Mouse (Mus musculus) neural tube, postnatal 0 days (tissue): ENCODE data around the gene Cd300ld2. TPM values are rescaled to one million over a fixed set of nuclear protein-coding genes. Genes with fewer than 3 reads are reported as not detected.

ENCODE experiments used
- polyA plus RNA-seq: library from polyadenylated mRNA; unstranded; fragments of >200 nt; fragmentation: Nextera tagmentation; extraction: Ambion mirVana; gene quantifications from 2 replicates; pipeline ENCODE4 v1.2.1, GENCODE M21; 2015

The Cd300ld2 gene
- polyA plus RNA-seq = not detected in 2 replicates

GRCm38 (mm10) chr11:115016093-115016492 lies at the start of gene Cd300ld2:
TSS of gene Cd300ld2 (minus strand) at chr11:115016193.

GRCm38 (mm10) chr11:115062077-115062476 lies 46.1 kb upstream of the Cd300ld2 start, which contains the start of gene Cd300e:
TSS of gene Cd300e (minus strand) at chr11:115062177.

GRCm38 (mm10) chr11:115048259-115048658 lies 32.3 kb upstream of the Cd300ld2 start, which contains the start of gene Cd300ld3:
TSS of gene Cd300ld3 (minus strand) at chr11:115048409.

GRCm38 (mm10) chr11:115037669-115038068 lies 21.7 kb upstream of the Cd300ld2 start, which contains the start of gene Cd300ld5:
TSS of gene Cd300ld5 (minus strand) at chr11:115037769.

GRCm38 (mm10) chr11:115026912-115027311 lies 10.9 kb upstream of the Cd300ld2 start, which contains the start of gene Cd300ld4:
TSS of gene Cd300ld4 (minus strand) at chr11:115027012.

GRCm38 (mm10) chr11:115001474-115002040 lies 14.4 kb downstream of the Cd300ld2 start, which contains the start of gene Cd300c2:
TSS of gene Cd300c2 (minus strand) at chr11:115001880.

GRCm38 (mm10) chr11:114989793-114990192 lies 26.2 kb downstream of the Cd300ld2 start, which contains the start of gene Cd300ld:
TSS of gene Cd300ld (minus strand) at chr11:114989922.

GRCm38 (mm10) chr11:114968752-114969207 lies 47.2 kb downstream of the Cd300ld2 start, which contains the start of gene Cd300c:
TSS of gene Cd300c (minus strand) at chr11:114969157.

Other genes starting within 250 kb of the Cd300ld2 start
- 37.4 and 38.0 TPM in 2 replicates for gene Btbd17, start 220.2 kb downstream of the Cd300ld2 start, polyA plus RNA-seq
- not detected in 2 replicates for gene Gpr142, start 217.3 kb downstream of the Cd300ld2 start, polyA plus RNA-seq
- gene Gprc5c, start 165.0 kb downstream of the Cd300ld2 start, polyA plus RNA-seq = 5.5 TPM in 2 replicates
- 1.2 and 1.4 TPM in 2 replicates for gene Cd300a, start 126.2 kb downstream of the Cd300ld2 start, polyA plus RNA-seq
- gene Cd300lb, start 81.8 kb downstream of the Cd300ld2 start, polyA plus RNA-seq = 0.17 TPM in 2 replicates
- not detected in 2 replicates for gene Cd300c, start 47.0 kb downstream of the Cd300ld2 start, polyA plus RNA-seq
- 0.25 and 0.28 TPM in 2 replicates for gene Cd300ld, start 26.3 kb downstream of the Cd300ld2 start, polyA plus RNA-seq
- 2.8 and 3.6 TPM in 2 replicates for gene Cd300c2, start 14.3 kb downstream of the Cd300ld2 start, polyA plus RNA-seq
- gene Cd300ld4, start 10.8 kb upstream of the Cd300ld2 start, polyA plus RNA-seq = not detected in 2 replicates
- gene Cd300ld5, start 21.6 kb upstream of the Cd300ld2 start, polyA plus RNA-seq = not detected in 2 replicates
- gene Cd300ld3, start 32.2 kb upstream of the Cd300ld2 start, polyA plus RNA-seq = not detected in 2 replicates
- gene Cd300e, start 46.0 kb upstream of the Cd300ld2 start, polyA plus RNA-seq = 0.09 TPM in 1 of 2 replicates, not detected in the other
- gene Rab37, start 75.2 kb upstream of the Cd300ld2 start, polyA plus RNA-seq = 0.85 and 1.1 TPM in 2 replicates
- gene Cd300lf, start 117.8 kb upstream of the Cd300ld2 start, polyA plus RNA-seq = 0.22 and 0.37 TPM in 2 replicates
- 73.8 and 75.1 TPM in 2 replicates for gene Slc9a3r1, start 147.1 kb upstream of the Cd300ld2 start, polyA plus RNA-seq
- 12.9 and 13.5 TPM in 2 replicates for gene Tmem104, start 171.3 kb upstream of the Cd300ld2 start, polyA plus RNA-seq
- gene Nat9, start 171.7 kb upstream of the Cd300ld2 start, polyA plus RNA-seq = 19.9 and 21.8 TPM in 2 replicates